Mouse (Mus musculus): Measurements from ENCODE around the gene Slc9a1. TPM values are rescaled to one million over a fixed set of nuclear protein-coding genes. Genes with fewer than 3 reads are reported as not detected.
A peak's percentile ranks its signal among the peaks of the same experiment; 100 is the strongest.

Gene Slc9a1
- polyA plus RNA-seq, 1 experiment from 2014 or later: 6.5 TPM

DNA sequence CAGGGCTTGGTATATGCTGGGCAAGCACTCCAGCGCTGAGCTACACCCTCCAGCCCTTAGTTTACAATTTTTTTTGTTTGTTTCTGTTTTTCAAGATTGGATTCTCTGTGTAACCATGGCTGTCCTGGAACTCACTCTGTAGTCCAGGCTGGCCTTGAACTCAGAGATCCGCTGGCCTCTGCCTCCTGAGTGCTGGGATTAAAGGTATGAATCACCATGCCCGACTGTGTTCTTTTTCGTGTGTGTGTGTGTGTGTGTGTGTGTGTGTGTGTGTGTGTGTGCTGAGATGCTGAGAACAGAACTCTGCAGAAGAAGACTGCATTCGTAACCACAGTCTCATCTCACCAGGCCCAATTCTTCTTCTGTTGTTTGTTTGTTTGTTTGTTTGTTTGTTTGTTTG lies 34.8 kb downstream of the Slc9a1 start:
- Histone ChIP-seq H3K4me2 (ENCODE audit: low read length) (no peak overlapping the region), H3K9ac (ENCODE audit: low read length) (no peak overlapping the region), H3K9me3 (ENCODE audit: control insufficient read depth, low read length) (no peaks in the 10 kb centered on the region), H3K27me3 (ENCODE audit: control insufficient read depth, insufficient read depth, low read length) (no peaks in the 10 kb centered on the region), H3K4me3 (ENCODE audit: control insufficient read depth in 1 of 2, insufficient read depth in 1 of 2, low read depth in 1 of 2, low read length in 2 of 2) (no peak overlapping the region), H3K36me3 (ENCODE audit: control insufficient read depth, insufficient read depth, low read length) (no peaks in the 10 kb centered on the region), H3K27ac (replicated peaks in 1 of 2; ENCODE audit: control insufficient read depth in 1 of 2, insufficient read depth in 1 of 2, low read depth in 2 of 2, low read length in 2 of 2) (no peak overlapping the region), H3K4me1 (ENCODE audit: control insufficient read depth in 2 of 2, insufficient read depth in 2 of 2, low read length in 2 of 2) (peaks cover 39 to 52% of the 10 kb centered on the region in 2 experiments)
- no peak for ATAC-seq (ENCODE audit: insufficient number of reproducible peaks, insufficient read depth, low FRiP score, low read depth)
- 88% methylated on average over 5 of the region's 5 CpGs for WGBS

DNA sequence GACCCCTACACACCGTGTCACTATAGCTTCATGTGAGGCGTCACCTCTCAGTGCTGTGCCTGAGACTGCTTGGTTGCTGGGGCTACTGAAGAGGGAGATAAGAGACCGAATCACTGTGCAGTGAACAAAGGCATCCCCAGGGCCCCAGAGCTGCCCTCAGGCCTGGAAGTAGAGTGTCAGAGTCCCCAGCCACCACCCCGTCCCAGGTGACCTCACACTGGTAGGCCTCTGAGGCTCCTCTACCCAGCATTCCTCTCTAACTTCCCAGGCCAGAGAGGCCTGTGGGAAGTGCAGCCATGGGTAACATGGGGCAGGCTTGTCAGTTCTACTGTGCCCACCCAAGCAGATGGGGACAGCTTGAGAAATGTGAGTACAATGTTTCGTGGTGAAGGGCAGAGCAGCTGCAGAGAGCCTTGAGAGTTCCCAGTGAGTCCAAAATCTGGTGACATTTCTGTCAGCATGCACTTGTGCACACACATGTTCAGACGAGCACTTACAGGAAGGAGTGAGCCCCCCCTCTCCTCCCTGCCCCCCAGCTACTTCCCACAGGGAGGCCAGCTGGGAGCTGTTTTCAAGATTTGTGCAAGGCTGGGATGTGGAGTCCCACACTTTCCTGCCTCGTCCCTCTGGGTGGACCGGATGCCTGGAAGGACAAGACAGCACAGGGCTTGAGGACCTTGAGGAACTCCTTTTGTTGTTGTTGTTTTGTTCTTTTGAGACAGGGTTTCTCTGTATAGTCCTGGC lies 37.0 kb downstream of the Slc9a1 start:
- Histone ChIP-seq H3K27me3 (ENCODE audit: control insufficient read depth, insufficient read depth, low read length) (no peaks in the 10 kb centered on the region), H3K9me3 (ENCODE audit: control insufficient read depth, low read length) (no peaks in the 10 kb centered on the region), H3K4me1 (ENCODE audit: control insufficient read depth in 2 of 2, insufficient read depth in 2 of 2, low read length in 2 of 2) (peaks cover 29 to 39% of the 10 kb centered on the region in 2 experiments), H3K36me3 (ENCODE audit: control insufficient read depth, insufficient read depth, low read length) (0 out of 2 replicates have a peak, but pooled peaks cover 3% of the 10 kb centered on the region), H3K27ac (replicated peaks in 1 of 2; ENCODE audit: control insufficient read depth in 1 of 2, insufficient read depth in 1 of 2, low read depth in 2 of 2, low read length in 2 of 2) (peak overlapping the region; percentile 68 to 78), H3K9ac (ENCODE audit: low read length) (no peak overlapping the region), H3K4me3 (ENCODE audit: control insufficient read depth in 1 of 2, insufficient read depth in 1 of 2, low read depth in 1 of 2, low read length in 2 of 2) (no peak overlapping the region), H3K4me2 (ENCODE audit: low read length) (no peak overlapping the region)
- WGBS: 32% methylated on average over 8 of the region's 8 CpGs
- ATAC-seq (ENCODE audit: insufficient number of reproducible peaks, insufficient read depth, low FRiP score, low read depth): 0 out of 2 replicates have a peak, but pooled peaks have one; percentile 16

DNA sequence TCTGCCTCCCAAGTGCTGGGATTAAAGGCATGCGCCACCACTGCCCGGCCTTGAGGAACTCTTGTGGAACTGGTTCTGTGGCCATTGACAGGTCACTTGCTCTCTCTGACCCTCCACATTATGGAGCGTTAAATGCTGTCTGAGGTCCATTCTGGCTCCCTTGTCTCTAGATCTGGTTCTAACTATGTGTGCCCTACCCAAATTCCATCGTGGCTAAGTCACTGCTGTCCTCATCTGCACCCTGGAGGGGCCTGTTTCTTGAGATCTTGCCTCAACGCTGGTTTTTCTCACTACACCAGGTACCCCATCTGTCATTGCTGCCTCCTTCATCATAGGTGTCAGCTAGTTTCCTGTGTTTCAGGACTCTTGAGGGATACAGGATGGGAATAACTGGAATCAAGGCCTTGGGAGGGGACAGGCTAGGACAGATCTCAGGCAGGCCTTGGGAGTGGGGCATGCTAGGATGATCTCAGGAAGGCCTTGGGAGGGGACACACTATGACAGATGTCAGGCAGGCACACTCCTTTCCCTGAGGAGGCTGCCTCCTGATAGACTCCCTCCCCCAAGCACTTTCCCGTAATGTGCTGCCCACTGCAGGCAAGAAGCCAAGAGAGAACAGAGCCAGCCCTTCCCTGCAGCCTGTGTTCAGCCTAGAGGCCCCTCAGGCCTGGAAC lies 37.7 kb downstream of the Slc9a1 start:
- Histone ChIP-seq H3K4me2 (ENCODE audit: low read length) (no peak overlapping the region), H3K27me3 (ENCODE audit: control insufficient read depth, insufficient read depth, low read length) (no peaks in the 10 kb centered on the region), H3K27ac (replicated peaks in 1 of 2; ENCODE audit: control insufficient read depth in 1 of 2, insufficient read depth in 1 of 2, low read depth in 2 of 2, low read length in 2 of 2) (peak overlapping the region; percentile 20 to 68), H3K9me3 (ENCODE audit: control insufficient read depth, low read length) (no peaks in the 10 kb centered on the region), H3K36me3 (ENCODE audit: control insufficient read depth, insufficient read depth, low read length) (peaks cover 10% of the 10 kb centered on the region; the same call in 1 of the 2 replicates), H3K9ac (ENCODE audit: low read length) (peak overlapping the region; percentile 41), H3K4me1 (ENCODE audit: control insufficient read depth in 2 of 2, insufficient read depth in 2 of 2, low read length in 2 of 2) (peaks cover 27 to 32% of the 10 kb centered on the region in 2 experiments), H3K4me3 (ENCODE audit: control insufficient read depth in 1 of 2, insufficient read depth in 1 of 2, low read depth in 1 of 2, low read length in 2 of 2) (no peak overlapping the region)
- ATAC-seq (ENCODE audit: insufficient number of reproducible peaks, insufficient read depth, low FRiP score, low read depth): peak; percentile 54; the same call in 1 of the 2 replicates
- WGBS: 54% methylated on average over 6 of the region's 6 CpGs

DNA sequence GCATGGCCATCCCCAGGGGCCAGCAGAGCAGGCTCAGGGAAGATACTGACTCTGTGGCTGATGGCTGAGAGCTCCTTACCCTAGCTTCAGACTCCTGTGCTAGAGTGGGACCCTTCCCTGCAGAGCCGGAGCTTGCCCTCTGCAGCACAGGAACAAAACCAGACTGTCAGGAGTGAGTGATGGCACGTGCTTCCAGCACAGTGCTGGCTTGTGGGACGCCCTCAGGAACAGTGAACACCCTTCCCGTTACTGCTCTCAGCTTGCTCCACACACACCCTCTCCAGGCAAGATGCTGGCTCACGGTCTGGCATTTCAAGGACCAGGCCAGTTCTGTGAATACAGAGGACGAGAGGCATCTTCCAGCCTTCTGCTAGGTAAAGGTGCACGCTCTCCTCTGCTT lies 38.5 kb downstream of the Slc9a1 start:
- no peaks in the 10 kb centered on the region for H3K9me3 ChIP-seq (ENCODE audit: control insufficient read depth, low read length)

DNA sequence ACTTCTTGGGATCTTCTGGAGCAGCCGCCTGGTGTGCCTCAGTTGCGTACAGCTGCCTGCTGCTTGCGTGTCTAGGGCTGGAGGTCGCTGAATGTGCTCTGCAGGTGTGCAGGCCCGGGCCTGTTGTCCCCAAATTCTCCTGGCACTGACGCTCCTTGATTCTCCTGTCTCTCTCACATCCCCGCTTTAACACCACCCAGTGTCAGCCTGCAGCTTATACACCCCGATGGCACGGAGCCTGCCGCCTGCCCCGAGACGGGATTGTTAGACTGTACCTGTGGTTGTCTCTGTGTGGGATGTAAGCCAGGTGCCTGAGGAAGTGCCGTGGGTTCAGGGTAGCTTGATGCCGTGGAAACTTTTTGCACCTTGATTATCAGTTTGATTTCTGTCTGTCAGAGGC lies 41.5 kb downstream of the Slc9a1 start:
- Histone ChIP-seq H3K36me3 (ENCODE audit: control insufficient read depth, insufficient read depth, low read length) (peaks cover 22% of the 10 kb centered on the region), H3K27me3 (ENCODE audit: control insufficient read depth, insufficient read depth, low read length) (no peaks in the 10 kb centered on the region), H3K9ac (ENCODE audit: low read length) (no peak overlapping the region), H3K4me3 (ENCODE audit: control insufficient read depth in 1 of 2, insufficient read depth in 1 of 2, low read depth in 1 of 2, low read length in 2 of 2) (no peak overlapping the region), H3K4me2 (ENCODE audit: low read length) (no peak overlapping the region), H3K27ac (replicated peaks in 1 of 2; ENCODE audit: control insufficient read depth in 1 of 2, insufficient read depth in 1 of 2, low read depth in 2 of 2, low read length in 2 of 2) (no peak overlapping the region), H3K4me1 (ENCODE audit: control insufficient read depth in 2 of 2, insufficient read depth in 2 of 2, low read length in 2 of 2) (peaks cover 22 to 31% of the 10 kb centered on the region in 2 experiments), H3K9me3 (ENCODE audit: control insufficient read depth, low read length) (no peaks in the 10 kb centered on the region)
- WGBS: 84% methylated on average over 14 of the region's 14 CpGs
- no peak for ATAC-seq (ENCODE audit: insufficient number of reproducible peaks, insufficient read depth, low FRiP score, low read depth)

More for the DNA sequence above, 38.5 kb downstream of the Slc9a1 start:
- Histone ChIP-seq H3K36me3 (ENCODE audit: control insufficient read depth, insufficient read depth, low read length) (peaks cover 15% of the 10 kb centered on the region; the same call in 1 of the 2 replicates), H3K4me2 (ENCODE audit: low read length) (no peak overlapping the region; the same call in 1 of the 2 replicates), H3K27ac (replicated peaks in 1 of 2; ENCODE audit: control insufficient read depth in 1 of 2, insufficient read depth in 1 of 2, low read depth in 2 of 2, low read length in 2 of 2) (peak overlapping the region; percentile 20 to 68; a peak in 3 of 4 replicates), H3K4me3 (ENCODE audit: control insufficient read depth in 1 of 2, insufficient read depth in 1 of 2, low read depth in 1 of 2, low read length in 2 of 2) (no peak overlapping the region), H3K9ac (ENCODE audit: low read length) (peak overlapping the region; percentile 41), H3K27me3 (ENCODE audit: control insufficient read depth, insufficient read depth, low read length) (no peaks in the 10 kb centered on the region), H3K4me1 (ENCODE audit: control insufficient read depth in 2 of 2, insufficient read depth in 2 of 2, low read length in 2 of 2) (peaks cover 27 to 32% of the 10 kb centered on the region in 2 experiments)
- peak; percentile 55; the same call in 1 of the 2 replicates for ATAC-seq (ENCODE audit: insufficient number of reproducible peaks, insufficient read depth, low FRiP score, low read depth)
- WGBS: 36% methylated on average over 7 of the region's 7 CpGs

DNA sequence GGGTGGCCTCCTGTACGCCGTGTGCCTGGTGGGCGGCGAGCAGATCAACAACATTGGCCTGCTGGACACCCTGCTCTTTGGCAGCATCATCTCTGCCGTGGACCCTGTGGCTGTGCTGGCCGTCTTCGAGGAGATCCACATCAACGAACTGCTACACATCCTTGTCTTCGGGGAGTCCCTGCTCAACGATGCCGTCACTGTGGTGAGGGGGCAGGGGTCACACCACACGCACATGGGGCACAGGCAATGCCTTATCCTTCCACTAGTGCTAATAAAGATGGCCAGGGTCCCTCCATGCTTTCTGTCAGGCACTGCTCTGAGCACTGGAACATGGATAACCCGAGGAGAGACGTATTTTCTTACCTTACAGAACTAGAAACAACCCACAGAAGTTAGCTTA lies 42.6 kb downstream of the Slc9a1 start:
- no peak for ATAC-seq (ENCODE audit: insufficient number of reproducible peaks, insufficient read depth, low FRiP score, low read depth)
- H3K36me3 ChIP-seq (ENCODE audit: control insufficient read depth, insufficient read depth, low read length): peaks cover 29% of the 10 kb centered on the region
- H3K9me3 ChIP-seq (ENCODE audit: control insufficient read depth, low read length): no peaks in the 10 kb centered on the region
- H3K4me3 ChIP-seq (ENCODE audit: control insufficient read depth in 1 of 2, insufficient read depth in 1 of 2, low read depth in 1 of 2, low read length in 2 of 2): no peak overlapping the region
- H3K4me2 ChIP-seq (ENCODE audit: low read length): no peak overlapping the region
- WGBS: 87% methylated on average over 14 of the region's 14 CpGs
- H3K27me3 ChIP-seq (ENCODE audit: control insufficient read depth, insufficient read depth, low read length): no peaks in the 10 kb centered on the region
- H3K27ac ChIP-seq (replicated peaks in 1 of 2; ENCODE audit: control insufficient read depth in 1 of 2, insufficient read depth in 1 of 2, low read depth in 2 of 2, low read length in 2 of 2): no peak overlapping the region
- H3K4me1 ChIP-seq (ENCODE audit: control insufficient read depth in 2 of 2, insufficient read depth in 2 of 2, low read length in 2 of 2): peaks cover 12 to 20% of the 10 kb centered on the region in 2 experiments
- no peak overlapping the region for H3K9ac ChIP-seq (ENCODE audit: low read length)

DNA sequence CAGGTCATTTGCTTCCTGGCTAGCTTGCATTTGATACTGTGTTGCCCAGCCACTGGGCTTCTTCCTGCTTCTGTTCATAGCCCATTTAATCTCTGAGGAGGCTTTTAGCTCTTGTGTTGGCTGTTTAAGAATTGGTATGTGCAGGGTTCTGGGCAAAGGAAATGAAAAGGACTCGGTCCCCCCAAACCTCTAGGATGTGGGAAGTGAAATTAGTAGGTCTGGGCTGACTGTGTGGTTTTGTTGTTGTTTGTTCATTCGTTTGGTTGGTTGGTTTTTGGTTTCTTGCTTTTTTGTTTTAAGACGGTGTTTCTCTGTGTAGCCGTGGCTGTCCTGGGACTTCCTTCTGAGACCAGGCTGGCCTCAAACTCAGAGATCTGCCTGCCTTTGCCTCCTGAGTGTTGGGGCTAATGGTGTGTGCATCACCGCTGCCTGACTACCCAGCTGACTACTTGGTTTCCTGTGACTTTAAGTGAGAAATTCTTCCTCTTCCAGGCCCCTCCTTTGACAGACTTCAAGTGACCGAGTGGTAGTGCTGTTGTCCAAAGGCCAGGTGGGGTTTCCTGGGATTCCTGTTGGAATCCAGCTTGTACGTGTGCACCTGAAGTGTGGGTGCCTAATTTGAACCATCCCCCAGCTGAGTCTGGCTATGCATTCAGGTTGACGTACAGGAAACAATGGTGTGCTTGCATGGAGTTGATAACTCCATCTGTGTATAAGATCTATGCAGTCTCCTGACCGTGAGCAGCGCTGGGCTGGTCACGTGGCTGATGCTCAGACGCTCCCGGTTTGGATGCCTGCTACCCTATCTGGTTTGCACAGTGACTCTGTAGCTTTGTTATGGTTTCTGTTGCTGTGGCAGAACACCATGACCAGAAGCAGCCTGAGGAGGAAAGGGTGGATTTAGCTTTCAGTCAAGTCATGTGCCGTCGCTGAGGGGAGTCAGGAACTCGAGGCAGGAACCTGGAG lies 43.4 kb downstream of the Slc9a1 start:
- H3K9me3 ChIP-seq (ENCODE audit: control insufficient read depth, low read length): no peaks in the 10 kb centered on the region
- no peak for ATAC-seq (ENCODE audit: insufficient number of reproducible peaks, insufficient read depth, low FRiP score, low read depth)
- peaks cover 36% of the 10 kb centered on the region for H3K36me3 ChIP-seq (ENCODE audit: control insufficient read depth, insufficient read depth, low read length)
- no peak overlapping the region for H3K27ac ChIP-seq (replicated peaks in 1 of 2; ENCODE audit: control insufficient read depth in 1 of 2, insufficient read depth in 1 of 2, low read depth in 2 of 2, low read length in 2 of 2)
- H3K27me3 ChIP-seq (ENCODE audit: control insufficient read depth, insufficient read depth, low read length): no peaks in the 10 kb centered on the region
- no peak overlapping the region for H3K4me2 ChIP-seq (ENCODE audit: low read length)
- H3K9ac ChIP-seq (ENCODE audit: low read length): no peak overlapping the region
- H3K4me1 ChIP-seq (ENCODE audit: control insufficient read depth in 2 of 2, insufficient read depth in 2 of 2, low read length in 2 of 2): peaks cover 4 to 12% of the 10 kb centered on the region in 2 experiments
- 75% methylated on average over 16 of the region's 16 CpGs for WGBS
- H3K4me3 ChIP-seq (ENCODE audit: control insufficient read depth in 1 of 2, insufficient read depth in 1 of 2, low read depth in 1 of 2, low read length in 2 of 2): no peak overlapping the region
